19 mouse cellular contexts compared by ENCODE assay signal in the genomic region with DNA sequence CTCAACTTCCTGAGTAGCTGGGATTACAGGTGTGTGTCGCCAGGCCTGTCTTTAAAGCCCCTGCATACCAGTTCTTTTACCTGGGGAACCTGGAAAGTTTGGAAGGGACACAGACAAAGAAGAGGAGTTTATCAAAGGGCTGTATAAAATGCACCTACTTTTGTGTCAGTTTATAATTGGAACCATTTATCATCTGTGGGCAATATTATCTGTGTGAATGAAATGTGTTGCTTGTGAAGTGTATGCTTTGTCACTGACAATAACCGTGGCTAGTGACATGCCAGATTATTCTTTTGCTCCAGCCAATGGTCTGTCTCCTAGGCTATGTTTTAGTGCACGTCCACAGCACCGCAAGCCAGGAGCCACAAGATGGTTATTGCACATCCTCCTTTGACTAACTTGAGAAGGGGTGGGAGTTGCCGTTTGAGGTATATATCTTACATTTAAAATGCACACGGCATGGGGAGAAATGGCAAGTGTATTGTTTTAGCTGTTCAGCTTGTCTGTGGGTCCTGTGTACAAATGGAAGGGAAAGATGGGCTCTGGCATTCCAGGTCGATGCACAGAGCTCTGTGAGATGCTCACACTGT. TPM values are rescaled to one million over a fixed set of nuclear protein-coding genes. Genes with fewer than 3 reads are reported as not detected.
DNase-seq lines count a peak whose midpoint lies in the region; ATAC-seq and TF ChIP-seq lines count a peak whose summit lies in the region.
"Had no signal": no experiment of that assay in that cellular context is flagged by ENCODE, and none has a peak within 500 bp of the region (broad histone marks: within the 10 kb centered on the region; RNA-seq: fewer than 3 reads in every experiment).

No protein-coding gene starts in this region.

- peaks cover 7% of the 10 kb centered on the region; the same call in 1 of the 2 replicates for H3K79me2 ChIP-seq in MEL (ENCODE audit: control insufficient read depth, insufficient read depth, low read length, poor library complexity)

- no peak overlapping the region; the same call in 1 of the 2 replicates for H3K4me2 ChIP-seq in liver, embryonic 16.5 days (ENCODE audit: low read depth, low read length)
- H3K4me2 ChIP-seq in stomach, postnatal 0 days (replicated peaks; ENCODE audit: low read depth): no peak overlapping the region
- H3K4me2 ChIP-seq: heart, embryonic 13.5 days; hindbrain, embryonic 13.5 days; liver, embryonic 13.5 days had no signal

- H3K9me3 ChIP-seq in MEL (replicated peaks; ENCODE audit: insufficient read depth, low read length): no peaks in the 10 kb centered on the region
- no peaks in the 10 kb centered on the region for H3K9me3 ChIP-seq in liver, embryonic 16.5 days (replicated peaks; ENCODE audit: control insufficient read depth, low read length)
- H3K9me3 ChIP-seq in stomach, postnatal 0 days (ENCODE audit: control insufficient read depth, low read length): no peaks in the 10 kb centered on the region
- H3K9me3 ChIP-seq: heart, embryonic 13.5 days; hindbrain, embryonic 13.5 days; liver, embryonic 13.5 days had no signal

- 60% methylated on average over 7 of the region's 7 CpGs for WGBS in kidney, adult 2 months
- 49% methylated on average over 7 of the region's 7 CpGs for WGBS in liver, embryonic 16.5 days (ENCODE audit: insufficient replicate concordance)
- 81% methylated on average over 7 of the region's 7 CpGs for WGBS in stomach, postnatal 0 days

- no peak overlapping the region for H3K27ac ChIP-seq in kidney, adult 2 months (ENCODE audit: insufficient read depth, low read depth, low read length)
- peak overlapping the region; percentile 21; the same call in 1 of the 2 replicates for H3K27ac ChIP-seq in MEL (ENCODE audit: control insufficient read depth, low read depth, low read length)
- H3K27ac ChIP-seq in liver, embryonic 16.5 days (ENCODE audit: low read length): peak overlapping the region; percentile 35; the same call in 1 of the 2 replicates
- no peak overlapping the region for H3K27ac ChIP-seq in stomach, postnatal 0 days (replicated peaks)
- H3K27ac ChIP-seq: heart, embryonic 13.5 days; hindbrain, embryonic 13.5 days; liver, embryonic 13.5 days had no signal

- H3K36me3 ChIP-seq in kidney, adult 2 months (ENCODE audit: control insufficient read depth, insufficient read depth, low read length): peaks cover 11% of the 10 kb centered on the region; the same call in 1 of the 2 replicates
- H3K36me3 ChIP-seq in MEL (ENCODE audit: control insufficient read depth in 1 of 2, insufficient read depth in 2 of 2, low read length in 2 of 2): peaks cover 0 to 53% of the 10 kb centered on the region in 2 experiments; a peak in 3 of 4 replicates
- H3K36me3 ChIP-seq in liver, embryonic 16.5 days (ENCODE audit: control insufficient read depth, insufficient read depth): peaks cover 6% of the 10 kb centered on the region; the same call in 1 of the 2 replicates
- H3K36me3 ChIP-seq in stomach, postnatal 0 days (ENCODE audit: control insufficient read depth, insufficient read depth, low read length): peaks cover 2% of the 10 kb centered on the region; the same call in 1 of the 2 replicates
- H3K36me3 ChIP-seq: hindbrain, embryonic 13.5 days had no signal

- no peak overlapping the region for H3K9ac ChIP-seq in MEL (ENCODE audit: control insufficient read depth, low read depth, low read length, poor library complexity, severe bottlenecking)
- no peak overlapping the region for H3K9ac ChIP-seq in liver, embryonic 16.5 days (ENCODE audit: low read depth, low read length)
- H3K9ac ChIP-seq in stomach, postnatal 0 days (ENCODE audit: low read length): no peak overlapping the region
- H3K9ac ChIP-seq: forebrain, postnatal 0 days; heart, embryonic 13.5 days; hindbrain, embryonic 13.5 days; liver, embryonic 13.5 days had no signal

- TF ChIP-seq EP300 in MEL (IDR thresholded peaks at IDR 0.05; ENCODE audit: low read depth in 1 of 2, low read length in 2 of 2): peak in 1 of 2 experiments; percentile 64; a peak in 2 of 4 replicates
- TF ChIP-seq EP300 in stomach, postnatal 0 days (optimal IDR thresholded peaks at IDR 0.05): no peak

- TF ChIP-seq CTCF in kidney, adult 2 months (conservative IDR thresholded peaks at IDR 0.05; ENCODE audit: insufficient read depth, insufficient read length, low read depth, low read length): no peak
- TF ChIP-seq CTCF in MEL (IDR thresholded peaks at IDR 0.05 in 2 of 3, conservative IDR thresholded peaks at IDR 0.05 in 1 of 3; ENCODE audit: control insufficient read depth in 1 of 3, insufficient read depth in 1 of 3, low read depth in 2 of 3, low read length in 3 of 3, poor library complexity in 1 of 3, severe bottlenecking in 1 of 3): no peak
- TF ChIP-seq CTCF in stomach, postnatal 0 days (IDR thresholded peaks at IDR 0.05; ENCODE audit: low read depth): no peak

- no peak for ATAC-seq in liver, embryonic 16.5 days (ENCODE audit: low read depth)
- no peak for ATAC-seq in stomach, postnatal 0 days (ENCODE audit: low FRiP score, low TSS enrichment)
- ATAC-seq: forebrain, postnatal 0 days; intestine, postnatal 0 days had no signal

- no peak for TF ChIP-seq POLR2A in kidney, adult 2 months (IDR thresholded peaks at IDR 0.05; ENCODE audit: low read depth, low read length)
- TF ChIP-seq POLR2A in MEL (IDR thresholded peaks at IDR 0.05; ENCODE audit: control insufficient read depth in 1 of 2, insufficient read depth in 1 of 2, low read depth in 1 of 2, low read length in 2 of 2, poor library complexity in 1 of 2): no peak

- intact Hi-C loops in heart, postnatal 14 days (cut with DNase I): no loop called here

- H3K27me3 ChIP-seq in kidney, adult 2 months (replicated peaks; ENCODE audit: control insufficient read depth, insufficient read depth, low read length): no peaks in the 10 kb centered on the region
- no peaks in the 10 kb centered on the region for H3K27me3 ChIP-seq in MEL (ENCODE audit: control insufficient read depth in 1 of 2, insufficient read depth in 2 of 2, low read length in 2 of 2)
- H3K27me3 ChIP-seq in liver, embryonic 16.5 days (ENCODE audit: control insufficient read depth, insufficient read depth, low read depth, low read length): no peaks in the 10 kb centered on the region
- H3K27me3 ChIP-seq in stomach, postnatal 0 days (ENCODE audit: control insufficient read depth, insufficient read depth, low read length): no peaks in the 10 kb centered on the region
- H3K27me3 ChIP-seq: heart, embryonic 13.5 days; hindbrain, embryonic 13.5 days; liver, embryonic 13.5 days had no signal

- peak; percentile 3 for DNase-seq in kidney, adult 18-20 months
- no peak for DNase-seq in kidney, adult 2 months
- DNase-seq in 416B (ENCODE audit: low read depth) (peak; percentile 53), MEL (ENCODE audit: low read depth, low spot score) (peak; percentile 42)
- no peak for DNase-seq in stomach, postnatal 0 days (ENCODE audit: low spot score)
- DNase-seq in cerebellum, adult 8-10 months: no peak
- DNase-seq in heart, postnatal 14 days: no peak
- DNase-seq: cerebellum, postnatal 25 days; forebrain, postnatal 0 days; gastrocnemius, postnatal 36 days; kidney, postnatal 25 days; liver, embryonic 13.5 days; spleen, adult 18-20 months had no signal

- peaks cover 33% of the 10 kb centered on the region for H3K4me1 ChIP-seq in kidney, adult 2 months (ENCODE audit: control insufficient read depth, insufficient read depth, low read length)
- H3K4me1 ChIP-seq in MEL (ENCODE audit: control insufficient read depth in 1 of 2, insufficient read depth in 2 of 2, low read length in 2 of 2): peaks cover 38 to 48% of the 10 kb centered on the region in 2 experiments
- H3K4me1 ChIP-seq in liver, embryonic 16.5 days (ENCODE audit: control insufficient read depth, low read depth, low read length): peaks cover 12% of the 10 kb centered on the region
- H3K4me1 ChIP-seq in stomach, postnatal 0 days (replicated peaks; ENCODE audit: control insufficient read depth, insufficient read depth): no peaks in the 10 kb centered on the region
- H3K4me1 ChIP-seq: hindbrain, embryonic 13.5 days had no signal

- TF ChIP-seq RAD21 in MEL (IDR thresholded peaks at IDR 0.05; ENCODE audit: low read depth, low read length): no peak

- H3K4me3 ChIP-seq in kidney, adult 2 months (ENCODE audit: insufficient read depth, low read depth, low read length): no peak overlapping the region
- H3K4me3 ChIP-seq in MEL (ENCODE audit: control insufficient read depth in 1 of 2, insufficient read depth in 1 of 2, low read depth in 2 of 2, low read length in 2 of 2): no peak overlapping the region
- no peak overlapping the region for H3K4me3 ChIP-seq in liver, embryonic 16.5 days (ENCODE audit: low read depth, low read length)
- H3K4me3 ChIP-seq in stomach, postnatal 0 days (ENCODE audit: low read depth, low read length): no peak overlapping the region
- H3K4me3 ChIP-seq: heart, embryonic 13.5 days; hindbrain, embryonic 13.5 days; liver, embryonic 13.5 days had no signal

TF ChIP-seq in MEL, 35 proteins besides CTCF, POLR2A, EP300 and RAD21 (continues in another document):
- TF ChIP-seq ELF1 (IDR thresholded peaks at IDR 0.05; ENCODE audit: low read depth, low read length): no peak
- TF ChIP-seq UBTF (IDR thresholded peaks at IDR 0.05; ENCODE audit: borderline replicate concordance, insufficient read depth, low read depth, low read length): no peak
- TF ChIP-seq CHD1 (IDR thresholded peaks at IDR 0.05; ENCODE audit: low read depth, low read length): 0 out of 2 replicates have a peak, but pooled peaks have one; percentile 69
- no peak for TF ChIP-seq POLR2AphosphoS5 (IDR thresholded peaks at IDR 0.05; ENCODE audit: borderline replicate concordance, low read depth, low read length)
- TF ChIP-seq MYC (IDR thresholded peaks at IDR 0.05; ENCODE audit: low read depth, low read length): no peak
- no peak for TF ChIP-seq NRF1 (IDR thresholded peaks at IDR 0.05; ENCODE audit: insufficient read depth, low read depth, low read length, poor library complexity, severe bottlenecking)
- TF ChIP-seq JUND (IDR thresholded peaks at IDR 0.05; ENCODE audit: low read depth, low read length): no peak

RNA-seq across cellular contexts. Expression of gene Cflar, which starts 8.1 kb away (rescaled TPM):
- 65.8 and 71.1 TPM in 2 replicates for polyA plus RNA-seq in kidney, adult 2 months (2012; rRNA removed)
- 12.6 and 13.1 TPM in 2 replicates for total RNA-seq in MEL (2012; rRNA removed)
- 10 to 100 TPM in 1 of 2 experiments, not detected in 1; 13.2 TPM for polyA plus RNA-seq in MEL (2012; ENCODE audit: insufficient read depth in 1 of 2, insufficient read length in 2 of 2, low read depth in 1 of 2, low replicate concordance in 2 of 2, missing spikeins in 1 of 2)
- polyA plus RNA-seq in liver, embryonic 16.5 days (2015; fragmentation: Nextera tagmentation; extraction: Ambion mirVana): 18.3 and 19.1 TPM in 2 replicates
- 43.6 and 45.3 TPM in 2 replicates for polyA plus RNA-seq in stomach, postnatal 0 days (2015; fragmentation: Nextera tagmentation; extraction: Ambion mirVana)
- total RNA-seq in heart, postnatal 14 days (2021): 10 to 100 TPM; 64.7 to 70.4 TPM

RNA-seq across cellular contexts. Expression of gene Als2cr12, which starts 23.7 kb away (rescaled TPM):
- 0.80 and 0.88 TPM in 2 replicates for polyA plus RNA-seq in kidney, adult 2 months (2012; rRNA removed)
- total RNA-seq in MEL (2012; rRNA removed): 0.10 TPM in 1 of 2 replicates, not detected in the other
- not detected for polyA plus RNA-seq in MEL (2012; ENCODE audit: insufficient read depth in 1 of 2, insufficient read length in 2 of 2, low read depth in 1 of 2, low replicate concordance in 2 of 2, missing spikeins in 1 of 2)
- polyA plus RNA-seq in liver, embryonic 16.5 days (2015; fragmentation: Nextera tagmentation; extraction: Ambion mirVana): not detected in 2 replicates
- 0.56 and 0.91 TPM in 2 replicates for polyA plus RNA-seq in stomach, postnatal 0 days (2015; fragmentation: Nextera tagmentation; extraction: Ambion mirVana)
- not detected for total RNA-seq in heart, postnatal 14 days (2021)
- total RNA-seq: forebrain, postnatal 0 days; gastrocnemius, postnatal 36 days; left cerebral cortex, postnatal 10 days had no signal
- polyA plus RNA-seq: embryonic facial prominence, embryonic 11.5 days; heart, embryonic 13.5 days; hindbrain, embryonic 13.5 days; liver, embryonic 13.5 days had no signal

Comparison
In these comparisons a context has a peak if more than half of its experiments do, and no peak if none do; other contexts are left out.
1. DNase-seq: peak in kidney, adult 18-20 months (single experiment), 416B (single experiment) and MEL (single experiment); none in kidney, adult 2 months (single experiment), stomach, postnatal 0 days (single experiment), cerebellum, adult 8-10 months (single experiment) and heart, postnatal 14 days (0 of 2).
2. H3K27ac ChIP-seq: peak in MEL (single experiment) and liver, embryonic 16.5 days (single experiment); none in kidney, adult 2 months (single experiment) and stomach, postnatal 0 days (single experiment).